Mouse (Mus musculus): ENCODE data around the gene Aldh3b1.
"Not testable (repeated sequence)": the region's sequence is repeated elsewhere in the genome, so short reads cannot be mapped to it uniquely, and the experiment has no call there.

The Aldh3b1 gene

DNA sequence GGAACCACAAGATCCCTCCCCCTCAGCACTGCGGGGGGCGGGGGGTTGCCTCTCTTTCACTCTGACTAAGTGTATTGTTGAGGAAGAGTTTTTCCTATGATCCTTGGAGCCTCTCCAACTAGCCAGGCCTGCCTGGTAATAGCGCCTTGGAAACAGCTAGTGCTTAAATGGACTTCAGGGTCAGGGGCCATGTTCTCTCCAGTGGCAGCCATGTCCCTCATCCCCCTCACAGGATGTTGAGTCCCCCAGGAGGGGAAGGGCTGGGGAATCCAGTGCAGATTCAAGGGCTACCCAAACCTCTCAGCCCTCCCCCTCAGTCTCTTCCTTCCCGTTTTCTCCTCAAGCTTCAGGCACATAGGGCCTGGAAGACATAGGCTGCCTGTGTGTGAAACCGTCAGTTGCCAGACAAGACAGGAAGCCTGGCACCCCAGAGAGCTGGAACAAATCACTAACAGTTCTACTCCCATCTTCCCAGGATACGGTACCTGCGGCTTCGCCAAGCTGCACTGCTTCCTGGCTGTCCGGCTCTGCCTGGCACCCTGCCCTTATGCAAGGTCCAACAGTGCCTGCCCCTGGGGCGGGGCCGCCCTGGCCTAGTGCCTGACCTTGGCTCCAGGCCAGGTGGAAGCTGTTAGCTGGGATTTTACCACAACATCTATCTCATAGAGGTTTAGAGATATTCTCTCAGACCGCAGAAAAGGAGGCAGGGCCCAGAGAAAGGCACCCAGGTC is at the start of gene Aldh3b1:
Gene Aldh3b1 (minus strand): TSS at position 598 of the 731 bp plus-strand sequence.
- DNase-seq, result peak; percentile 97

DNA sequence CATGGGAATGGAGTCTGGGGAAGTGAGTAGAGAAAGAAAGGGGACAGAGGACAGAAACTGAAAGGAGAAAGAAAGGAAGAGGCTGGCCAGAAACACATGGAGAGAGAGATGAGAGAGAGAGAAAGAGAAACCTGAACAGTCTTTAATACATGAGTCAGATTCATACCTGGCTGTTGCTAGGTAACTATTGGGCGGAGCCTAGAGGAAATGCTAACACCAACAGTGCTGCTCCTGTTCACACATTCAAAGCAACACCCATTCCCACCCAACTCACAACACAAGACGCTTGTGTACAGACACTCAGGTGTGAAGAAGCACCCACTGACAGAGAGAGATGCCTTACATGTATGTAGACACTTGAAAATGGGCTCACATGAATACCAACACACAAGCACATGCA is 46.3 kb upstream of the Aldh3b1 start:
- DNase-seq, result peak; percentile 52

DNA sequence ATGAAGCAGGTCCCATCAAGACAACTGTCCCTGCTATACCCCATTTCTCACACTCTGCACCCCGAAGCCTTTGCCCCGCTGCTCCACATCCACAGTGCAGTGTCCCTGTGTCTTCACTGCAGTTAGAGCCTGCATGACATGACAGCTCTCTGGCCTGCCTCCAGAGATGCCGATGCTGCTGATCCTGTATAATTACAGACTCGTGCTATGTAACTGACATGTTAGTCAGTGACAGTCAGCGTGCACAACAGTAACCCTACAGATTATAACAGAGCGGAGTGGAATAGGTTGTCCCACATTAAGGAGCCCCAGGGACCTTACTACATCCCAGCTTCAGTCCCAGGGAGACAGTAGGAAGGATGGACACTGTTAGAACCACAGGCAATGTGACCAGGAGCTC is 45.0 kb upstream of the Aldh3b1 start:
- DNase-seq, result not testable (repeated sequence)

DNA sequence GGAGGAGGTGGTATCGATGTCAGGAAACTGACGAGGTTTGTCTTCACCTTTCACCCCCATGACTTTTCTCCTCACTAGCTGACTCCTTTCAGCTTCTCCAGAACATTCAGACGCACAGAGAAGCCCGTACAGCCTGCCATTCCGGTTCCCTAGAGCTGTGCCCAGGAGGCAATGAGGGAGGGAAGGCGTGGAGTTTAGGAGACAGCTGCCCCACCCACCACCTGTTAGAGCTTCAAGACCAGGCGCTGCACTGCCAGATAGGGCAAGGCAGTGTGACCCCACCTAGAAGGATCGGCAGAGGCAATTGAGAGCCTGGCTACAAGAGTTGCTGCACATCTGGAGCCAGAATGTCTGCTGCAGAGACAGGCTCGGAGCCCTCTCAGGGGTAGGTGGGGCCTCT is 42.6 kb upstream of the Aldh3b1 start, which contains the start of gene Aldh3b2:
Gene Aldh3b2 (plus strand): TSS at position 100 of the 400 bp plus-strand sequence.
- DNase-seq, result peak; percentile 55

DNA sequence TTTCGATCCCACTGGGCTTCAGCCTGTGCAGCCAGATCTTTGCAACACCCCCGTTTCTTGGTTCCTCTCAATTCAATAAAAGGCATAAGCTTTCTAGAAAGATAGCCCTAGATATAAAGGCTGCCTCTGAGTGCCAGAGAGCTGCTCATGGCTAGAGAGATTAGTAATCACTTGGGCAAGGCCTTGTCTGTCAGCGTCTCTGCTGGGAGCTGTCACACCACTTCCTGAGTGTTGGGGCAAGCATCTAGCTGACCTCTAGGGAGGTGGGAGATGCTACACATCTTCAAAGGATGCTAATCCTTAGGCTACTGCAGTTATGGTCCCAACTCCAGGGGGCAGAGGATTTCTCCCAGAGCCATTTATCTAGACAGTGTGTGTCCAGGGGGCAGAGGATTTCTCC is 37.6 kb upstream of the Aldh3b1 start:
- DNase-seq, result no peak

DNA sequence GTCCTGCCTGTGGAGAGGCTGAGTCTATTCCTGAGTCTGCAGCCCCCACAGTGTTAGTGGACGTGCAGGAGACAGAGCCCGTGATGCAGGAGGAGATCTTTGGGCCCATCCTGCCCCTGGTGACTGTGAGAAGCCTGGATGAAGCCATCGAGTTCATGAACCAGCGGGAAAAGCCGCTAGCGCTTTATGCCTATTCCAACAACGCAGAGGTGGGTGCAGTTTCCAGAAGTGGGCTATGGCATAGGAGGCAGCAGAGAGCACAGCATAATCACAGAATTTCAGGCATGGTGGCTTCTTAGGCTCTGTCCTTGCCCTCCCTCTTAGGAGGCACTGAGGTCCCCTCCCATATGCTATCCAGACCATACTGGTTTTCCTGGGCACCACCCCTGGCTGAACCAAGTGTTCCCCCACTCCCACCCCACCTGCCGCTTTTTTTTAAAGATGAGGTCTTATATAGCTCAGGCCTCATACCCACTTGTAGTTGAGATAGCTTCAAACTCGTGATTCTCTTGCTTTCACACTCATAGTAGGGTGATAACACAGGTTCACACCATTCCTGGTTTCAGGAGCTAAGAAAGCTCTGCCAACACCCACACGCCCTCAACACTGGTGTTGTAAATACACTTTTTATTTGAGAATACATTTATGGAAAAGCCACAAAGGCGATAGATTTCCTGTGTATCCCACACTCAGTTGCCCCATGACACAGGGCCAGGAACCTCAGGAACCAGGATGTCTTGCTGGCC is 36.9 kb upstream of the Aldh3b1 start:
- DNase-seq, result no peak

DNA sequence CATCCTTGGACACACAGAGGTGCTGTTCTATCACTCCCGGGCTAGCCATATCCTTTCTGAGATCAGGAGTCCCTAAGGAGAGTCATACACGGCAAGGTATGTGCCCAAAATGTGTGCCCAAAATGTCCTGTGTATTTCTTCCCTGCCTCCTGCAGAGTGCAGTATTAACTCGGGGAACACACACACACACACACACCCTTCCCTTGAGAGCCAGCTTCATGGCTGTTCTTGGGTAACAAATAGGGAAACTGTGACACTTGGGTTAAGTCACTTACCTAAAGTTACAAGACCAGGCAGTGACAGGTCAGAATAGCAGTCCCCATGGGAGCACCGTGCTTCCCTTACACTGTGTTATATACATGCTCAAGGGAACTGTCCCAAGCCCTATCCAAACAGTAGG is 34.4 kb upstream of the Aldh3b1 start:
- no peak for DNase-seq

DNA sequence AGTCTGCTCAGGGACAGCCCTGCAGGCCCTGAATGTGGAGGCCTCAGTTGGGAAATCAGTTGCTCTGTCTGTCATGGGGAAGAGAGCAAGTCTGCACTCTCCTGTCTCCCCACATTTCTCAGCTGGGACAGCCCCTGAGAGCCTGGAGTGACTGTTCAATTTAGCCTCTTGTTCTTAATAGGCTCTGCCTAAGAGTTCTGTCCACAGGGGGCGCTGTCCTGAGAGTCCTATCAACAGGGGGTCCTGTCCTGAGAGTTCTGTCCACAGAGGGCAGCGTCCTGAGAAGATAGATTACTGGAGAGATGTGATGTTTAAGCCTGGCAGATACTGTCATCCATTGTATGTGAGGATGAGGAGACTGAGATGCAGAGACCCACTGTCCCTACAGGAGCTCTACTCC is 32.9 kb upstream of the Aldh3b1 start:
- DNase-seq, result peak; percentile 64

DNA sequence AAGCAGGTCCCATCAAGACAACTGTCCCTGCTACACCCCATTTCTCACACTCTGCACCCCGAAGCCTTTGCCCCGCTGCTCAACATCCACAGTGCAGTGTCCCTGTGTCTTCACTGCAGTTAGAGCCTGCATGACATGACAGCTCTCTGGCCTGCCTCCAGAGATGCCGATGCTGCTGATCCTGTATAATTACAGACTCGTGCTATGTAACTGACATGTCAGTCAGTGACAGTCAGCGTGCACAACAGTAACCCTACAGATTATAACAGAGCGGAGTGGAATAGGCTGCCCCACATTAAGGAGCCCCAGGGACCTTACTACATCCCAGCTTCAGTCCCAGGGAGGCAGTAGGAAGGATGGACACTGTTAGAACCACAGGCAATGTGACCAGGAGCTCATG is 32.2 kb upstream of the Aldh3b1 start:
- DNase-seq, result not testable (repeated sequence)

DNA sequence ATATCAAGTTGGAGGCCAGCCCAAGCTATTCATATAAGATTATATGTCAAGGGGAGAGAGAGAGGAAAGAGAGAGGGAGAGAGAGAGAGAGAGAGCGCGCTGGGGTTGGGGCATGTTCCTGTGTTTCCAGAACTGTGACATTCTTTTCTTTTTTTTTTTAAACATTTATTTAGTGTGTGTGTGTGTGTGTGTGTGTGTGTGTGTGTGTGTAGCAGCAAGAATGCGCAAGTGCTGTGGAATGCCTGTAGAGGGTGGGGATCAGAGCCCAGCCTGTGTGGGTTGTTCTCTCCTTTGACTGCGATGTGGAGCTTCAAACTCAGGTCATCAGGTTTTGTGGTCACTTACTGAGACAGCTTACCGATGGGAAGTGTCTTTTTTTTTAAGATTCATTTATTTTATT is 30.6 kb upstream of the Aldh3b1 start:
- peak; percentile 53 for DNase-seq

DNA sequence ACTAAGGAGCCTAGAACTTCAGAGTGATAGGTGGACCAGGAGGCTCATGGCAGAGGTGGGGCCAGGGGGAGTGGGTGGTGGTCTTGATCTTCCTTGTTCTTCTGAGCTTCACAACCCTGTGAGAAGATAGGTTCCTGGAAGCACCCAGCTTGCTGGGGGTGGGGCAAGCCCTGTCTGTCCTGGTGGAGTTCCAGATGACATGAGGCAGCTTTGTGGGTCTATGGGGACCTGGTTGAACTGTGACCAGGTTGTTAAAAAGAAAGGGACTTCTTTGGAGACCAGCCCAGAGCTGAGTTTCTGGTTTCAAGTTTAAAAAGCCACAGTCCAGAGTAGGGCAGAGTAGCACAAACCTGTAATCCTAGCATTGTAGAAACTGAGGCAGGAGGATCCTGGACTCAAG is 29.4 kb upstream of the Aldh3b1 start:
- no peak for DNase-seq

DNA sequence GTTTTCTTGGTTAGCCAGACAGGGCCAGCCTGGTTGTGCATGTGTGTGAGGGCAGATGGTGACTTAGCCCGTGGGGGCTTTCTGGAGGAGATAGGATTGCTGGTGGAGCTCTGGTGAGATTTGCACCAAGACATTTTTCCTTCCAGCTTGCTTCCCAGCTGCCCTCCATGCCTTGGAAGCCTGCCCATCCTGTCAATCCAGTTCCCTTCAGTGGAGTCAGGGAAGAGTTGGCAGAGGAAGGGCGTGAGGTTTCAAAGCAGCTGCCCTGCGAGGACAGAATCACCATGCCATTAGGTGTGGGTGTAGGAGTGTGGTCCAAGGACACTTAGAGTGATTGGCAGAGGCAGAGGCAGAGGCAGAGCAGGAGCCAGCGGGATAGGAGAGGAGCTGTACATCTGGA is 28.9 kb upstream of the Aldh3b1 start, which contains the start of gene Aldh3b3:
Gene Aldh3b3 (plus strand): TSS at position 176 of the 400 bp plus-strand sequence.
- no peak for DNase-seq

DNA sequence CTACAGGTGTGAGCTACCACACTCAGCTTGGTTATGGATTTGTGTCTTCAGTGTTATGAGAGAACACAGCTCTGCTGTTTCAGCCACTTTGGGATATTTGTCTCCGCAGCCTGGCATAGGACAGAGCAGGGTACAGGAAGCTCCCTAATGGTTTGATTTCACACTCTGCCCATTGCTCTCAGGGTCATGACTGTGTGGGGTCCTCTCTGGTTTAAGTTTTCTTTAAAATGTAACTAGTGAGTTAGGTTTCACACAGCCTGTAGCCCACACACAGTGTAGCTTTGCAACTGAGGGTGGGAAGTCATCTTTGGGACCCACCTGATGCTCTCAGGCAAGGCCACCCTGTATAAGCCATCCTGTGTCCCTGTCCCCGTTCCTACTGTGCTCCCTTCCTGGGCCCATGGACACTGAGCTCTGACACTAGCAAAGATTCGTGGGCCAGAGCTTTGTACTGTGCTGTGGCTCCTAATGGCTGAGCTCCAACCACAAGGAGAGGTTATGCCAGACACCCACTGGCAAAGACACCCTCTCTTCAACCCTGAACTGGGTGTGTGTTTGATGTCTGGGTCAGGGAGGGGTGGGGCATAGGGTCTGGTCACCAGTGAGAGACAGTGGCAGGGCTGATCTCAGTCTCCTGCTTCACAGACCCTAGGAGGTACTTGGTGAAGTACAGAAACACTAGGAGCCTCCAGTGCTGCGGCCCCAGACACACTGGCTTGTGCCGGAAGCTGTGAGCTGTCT is 27.9 kb upstream of the Aldh3b1 start:
- DNase-seq, result not testable (repeated sequence)

DNA sequence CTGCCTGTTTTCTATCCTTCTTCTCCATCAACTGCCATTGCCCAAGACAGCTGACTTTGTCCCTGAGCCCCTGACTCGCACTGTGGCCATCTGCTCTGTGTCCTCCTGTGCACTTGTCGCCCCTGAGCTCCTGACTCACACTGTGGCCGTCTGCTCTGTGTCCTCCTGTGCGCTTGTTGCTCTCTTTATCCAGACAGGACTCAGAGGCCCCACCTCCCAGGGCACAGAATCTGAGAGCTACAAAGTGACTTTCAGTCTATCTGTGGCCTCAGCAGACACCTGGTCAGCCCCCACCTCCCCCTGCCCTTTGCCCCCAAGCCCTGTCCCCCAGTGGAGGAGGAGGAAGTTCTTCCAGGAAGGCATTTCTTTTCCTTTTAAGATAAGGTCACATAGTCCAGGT is 26.2 kb upstream of the Aldh3b1 start:
- no peak for DNase-seq

DNA sequence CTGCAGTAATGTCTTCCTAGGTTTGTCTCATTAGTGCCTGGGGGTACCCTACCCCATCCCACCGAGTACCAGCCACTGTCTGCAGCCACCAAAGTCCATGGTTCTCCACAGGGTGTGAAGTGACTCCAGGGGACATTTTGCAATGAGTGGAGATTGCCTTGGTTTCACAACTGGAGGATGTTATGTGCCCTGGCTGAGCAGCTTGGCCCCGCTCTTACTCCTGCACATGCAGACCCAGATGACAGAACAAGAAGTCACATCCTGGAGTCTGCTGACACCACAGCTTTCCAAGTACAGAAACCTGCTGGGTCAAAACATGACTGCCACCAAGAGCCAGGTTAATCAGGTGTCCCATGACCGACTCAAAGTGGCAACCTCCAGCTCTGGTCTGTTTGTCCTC is 25.4 kb upstream of the Aldh3b1 start:
- no peak for DNase-seq

DNA sequence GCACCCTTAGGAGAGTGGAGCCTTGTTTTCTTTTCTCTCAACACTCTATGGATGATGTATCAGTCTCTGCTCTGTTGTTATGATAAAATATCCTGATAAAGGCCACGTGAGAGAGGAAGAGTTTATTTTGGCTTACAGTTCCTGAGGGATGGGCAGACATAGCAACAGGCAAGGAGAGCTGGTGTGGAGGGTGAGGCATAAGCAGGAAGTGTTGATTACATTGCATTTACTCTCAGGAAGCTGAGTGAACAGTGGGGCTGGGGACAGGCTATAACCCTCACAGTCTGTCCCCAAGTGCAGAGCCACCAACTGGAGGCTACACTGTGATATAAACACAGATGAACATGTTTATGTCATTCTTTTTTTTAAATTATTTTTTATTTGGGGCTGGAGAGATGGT is 22.5 kb upstream of the Aldh3b1 start:
- DNase-seq, result peak; percentile 26

DNA sequence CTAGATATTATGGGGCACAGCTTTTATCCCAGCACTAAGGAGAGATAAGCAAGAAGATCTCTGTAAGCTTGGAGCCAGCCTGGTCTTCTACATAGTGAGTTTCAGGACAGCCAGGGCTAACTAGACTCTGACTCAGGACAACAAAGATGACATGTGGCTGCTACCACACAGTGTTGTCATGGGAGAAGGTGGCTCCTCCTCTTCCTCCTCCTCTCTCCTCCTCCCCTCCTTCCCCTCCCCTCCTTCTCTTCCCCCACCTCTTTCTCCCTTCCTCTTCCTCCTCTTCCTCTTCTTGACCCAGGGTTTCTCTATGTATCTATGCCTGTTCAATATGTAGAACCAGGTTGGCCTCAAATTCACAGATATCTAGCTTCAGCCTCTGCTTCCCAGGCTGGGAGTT is 21.9 kb upstream of the Aldh3b1 start:
- no peak for DNase-seq

DNA sequence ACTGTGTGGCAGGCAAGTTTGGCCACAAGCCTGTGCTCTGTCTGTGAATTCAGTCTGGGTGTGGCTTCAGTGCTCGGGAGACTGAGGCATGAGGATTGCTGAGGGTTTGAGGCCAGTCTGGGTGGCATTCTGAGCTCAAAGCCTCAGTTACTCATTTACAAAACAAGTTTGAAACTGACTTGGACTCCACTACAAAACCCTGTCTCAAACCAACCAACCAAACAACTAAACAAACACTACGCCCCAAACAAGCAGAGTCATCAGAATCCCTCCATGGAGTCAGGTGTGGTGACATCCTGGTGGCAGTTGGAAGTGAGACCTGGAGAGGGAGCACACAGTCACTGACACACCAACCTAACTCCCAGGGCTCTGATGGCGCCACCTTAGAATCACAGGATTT is 20.7 kb upstream of the Aldh3b1 start:
- no peak for DNase-seq

DNA sequence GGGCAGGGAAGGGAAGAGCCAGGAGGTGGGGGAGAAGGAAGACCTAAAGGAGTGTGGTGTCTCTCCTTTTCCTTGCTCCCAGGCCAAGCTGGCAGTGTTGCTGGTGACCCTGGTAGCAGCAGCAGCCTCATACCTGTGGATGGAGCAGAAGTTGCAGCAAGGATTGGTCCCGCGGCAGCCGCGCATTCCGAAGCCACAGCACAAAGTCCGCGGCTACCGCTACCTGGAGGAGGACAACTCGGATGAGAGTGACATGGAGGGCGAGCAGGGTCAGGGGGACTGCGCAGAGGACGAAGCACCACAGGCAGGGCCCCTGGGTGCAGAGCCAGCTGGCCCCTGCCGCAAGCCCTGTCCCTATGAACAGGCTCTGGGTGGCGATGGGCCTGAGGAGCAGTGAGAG is 18.9 kb upstream of the Aldh3b1 start:
- DNase-seq, result no peak

DNA sequence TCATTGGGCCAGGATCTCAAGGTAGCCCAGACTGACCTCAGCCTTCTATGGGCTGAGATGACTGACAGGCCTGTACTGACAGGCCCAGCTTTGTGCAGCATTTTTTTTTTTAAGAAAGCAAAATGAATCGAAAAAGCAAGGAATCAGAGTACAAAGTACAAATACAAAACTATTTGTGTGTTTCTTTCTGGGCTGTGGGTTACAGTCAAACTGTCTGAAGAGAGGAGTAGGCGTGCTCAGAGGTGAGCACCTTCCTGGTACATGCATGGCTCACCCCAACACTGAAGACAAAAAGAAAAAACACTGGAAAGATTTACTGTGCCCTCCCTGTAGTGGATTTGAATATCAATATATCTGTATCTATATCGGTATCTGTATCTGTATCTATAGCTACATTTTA is 18.2 kb upstream of the Aldh3b1 start:
- DNase-seq, result no peak

DNA sequence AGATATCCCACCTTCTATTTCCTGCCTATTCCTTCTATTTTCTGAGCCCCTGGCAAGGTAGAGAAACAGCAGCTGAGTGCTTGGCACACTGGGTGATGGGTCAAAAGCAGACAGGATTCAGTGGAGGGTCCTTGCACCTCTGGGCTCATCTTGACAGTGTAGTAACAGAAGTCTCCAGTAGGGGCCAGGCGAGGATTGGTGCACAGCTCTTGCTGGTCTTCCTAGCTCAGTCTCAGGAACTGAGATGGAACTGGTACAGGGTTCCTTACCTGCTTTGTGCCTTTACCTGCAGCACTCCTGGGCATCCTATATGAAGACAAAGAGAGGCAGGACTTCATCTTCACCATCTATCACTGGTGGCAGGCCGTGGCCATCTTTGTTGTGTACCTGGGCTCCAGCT is 17.1 kb upstream of the Aldh3b1 start:
- DNase-seq, result peak; percentile 85

DNA sequence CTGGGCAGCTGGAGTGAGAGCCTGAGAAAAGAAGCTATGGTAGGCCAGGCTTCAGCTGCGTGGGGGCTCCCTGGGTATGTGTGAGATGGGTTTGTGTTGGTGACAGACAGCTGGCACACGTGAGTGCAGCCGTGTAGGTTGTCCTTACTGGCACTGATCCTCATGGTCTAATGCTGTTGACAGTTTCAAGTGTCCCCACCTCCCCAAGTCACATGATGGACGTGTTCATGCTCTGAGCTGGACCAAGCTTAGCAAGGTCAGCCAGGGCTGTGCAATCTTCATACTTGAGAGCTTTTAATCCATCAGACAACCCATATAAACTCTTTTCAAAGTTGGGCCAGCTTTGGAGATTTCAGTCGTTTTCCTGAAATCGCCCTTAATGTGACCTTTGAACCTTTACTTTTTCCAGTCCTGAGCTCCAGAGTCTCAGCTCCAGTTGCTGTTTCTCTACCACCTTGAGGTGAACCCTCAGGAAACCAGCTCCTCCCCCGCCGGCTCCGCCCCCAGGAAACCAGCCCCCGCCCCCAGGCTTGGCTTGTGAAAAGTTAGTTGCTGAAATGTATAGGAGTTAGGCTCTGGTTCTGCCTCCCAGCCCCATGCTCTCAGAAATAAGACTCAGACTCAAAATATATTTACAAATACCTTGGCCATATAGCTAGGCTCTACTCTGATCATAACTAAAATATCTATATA is 16.4 kb upstream of the Aldh3b1 start:
- peak; percentile 51 for DNase-seq

Data from lung, postnatal 36 days (tissue).